Mouse (Mus musculus) hindbrain, embryonic 11.5 days (tissue): ENCODE results near the gene Ppig. TPM values are rescaled to one million over a fixed set of nuclear protein-coding genes. Genes with fewer than 3 reads are reported as not detected.

ENCODE experiments used
- ATAC-seq: fragments of 200-750 bp; cut with Nextera tagmentation; 2 replicates; pipeline ENCODE4 v1.8.0; 2017; ENCODE audit warnings: mild to moderate bottlenecking, moderate TSS enrichment, moderate library complexity; ENCODE audit not compliant: low FRiP score
- DNase-seq: peaks from one replicate; pipeline ENCODE4 v3.0.0-alpha.2; 2015; ENCODE audit warnings: low spot score
- H3K27ac ChIP-seq: fragments of 300-500 bp; sonication (generic); 2 replicates; pipeline ENCODE4 v1.5.1; 2014; ENCODE audit warnings: mild to moderate bottlenecking, low read depth, low read length
- H3K27me3 ChIP-seq: fragments of 300-500 bp; sonication (generic); 2 replicates; pipeline ENCODE4 v1.6.1; 2014; ENCODE audit warnings: mild to moderate bottlenecking, low read length, moderate library complexity, mixed read lengths; ENCODE audit not compliant: control insufficient read depth, insufficient read depth
- H3K36me3 ChIP-seq: fragments of 300-500 bp; sonication (generic); 2 replicates; pipeline ENCODE4 v1.6.1; 2014; ENCODE audit warnings: mild to moderate bottlenecking, low read length, moderate library complexity, mixed read lengths; ENCODE audit not compliant: control insufficient read depth, insufficient read depth
- H3K4me1 ChIP-seq: fragments of 300-500 bp; sonication (generic); replicated peaks from 2 replicates; pipeline ENCODE4 v1.6.1; 2014; ENCODE audit warnings: low read length, mixed read lengths; ENCODE audit not compliant: control insufficient read depth, insufficient read depth
- H3K4me2 ChIP-seq: fragments of 300-500 bp; sonication (generic); replicated peaks from 2 replicates; pipeline ENCODE4 v1.6.1; 2014; ENCODE audit warnings: mild to moderate bottlenecking, low read depth, low read length
- H3K4me3 ChIP-seq: fragments of 300-500 bp; sonication (generic); 2 replicates; pipeline ENCODE4 v1.5.1; 2014; ENCODE audit warnings: low read depth, low read length
- H3K9ac ChIP-seq: fragments of 300-500 bp; sonication (generic); 2 replicates; pipeline ENCODE4 v1.6.1; 2014; ENCODE audit warnings: low read depth, low read length
- H3K9me3 ChIP-seq: fragments of 300-500 bp; sonication (generic); 2 replicates; pipeline ENCODE4 v1.6.1; 2016; ENCODE audit warnings: low read length; ENCODE audit not compliant: control insufficient read depth
- WGBS: fragments of 180-500 bp; shearing (Covaris S2); extraction: QIAGEN DNeasy Blood & Tissue Kit; methylation state at CpG from one replicate; pipeline ENCODE4 v1.1.7; 2014; 5-methylcytosine and 5-hydroxymethylcytosine counted together
- polyA plus RNA-seq: library from polyadenylated mRNA; unstranded; fragments of >200 nt; fragmentation: Nextera tagmentation; extraction: Ambion mirVana; gene quantifications from 2 replicates; pipeline ENCODE4 v1.2.1, GENCODE M21; 2014

The Ppig gene
- polyA plus RNA-seq, 1 experiment from 2014 or later: 140 TPM

DNA sequence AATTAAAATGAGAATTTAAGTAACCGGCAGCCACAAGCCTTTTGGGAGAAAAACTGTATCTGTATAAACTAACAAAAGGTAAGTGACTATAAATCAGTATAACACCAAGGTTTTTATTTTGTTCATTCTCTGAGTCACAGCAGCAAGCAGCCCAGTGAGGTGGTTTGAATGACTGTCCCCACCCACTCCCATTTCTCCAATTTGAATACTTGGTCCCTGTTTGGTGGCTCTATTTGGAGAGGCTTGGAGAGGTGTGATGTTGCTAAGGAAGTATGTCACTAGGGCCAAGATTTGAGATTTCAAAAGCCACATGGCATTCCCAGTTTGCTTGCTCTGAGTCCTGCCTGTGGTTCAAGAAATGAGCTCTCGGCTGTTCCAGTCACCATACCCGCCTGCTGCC, 32.1 kb upstream of the Ppig start:
- H3K4me1 ChIP-seq: no peaks in the 10 kb centered on the region
- H3K4me3 ChIP-seq: no peak overlapping the region
- 90% methylated on average over 3 of the region's 3 CpGs for WGBS
- H3K27ac ChIP-seq: no peak overlapping the region
- H3K9me3 ChIP-seq: no peaks in the 10 kb centered on the region
- DNase-seq (no peak), ATAC-seq (no peak)
- no peak overlapping the region for H3K4me2 ChIP-seq
- H3K27me3 ChIP-seq: no peaks in the 10 kb centered on the region
- H3K9ac ChIP-seq: no peak overlapping the region
- 0 out of 2 replicates have a peak, but pooled peaks cover 2% of the 10 kb centered on the region for H3K36me3 ChIP-seq

DNA sequence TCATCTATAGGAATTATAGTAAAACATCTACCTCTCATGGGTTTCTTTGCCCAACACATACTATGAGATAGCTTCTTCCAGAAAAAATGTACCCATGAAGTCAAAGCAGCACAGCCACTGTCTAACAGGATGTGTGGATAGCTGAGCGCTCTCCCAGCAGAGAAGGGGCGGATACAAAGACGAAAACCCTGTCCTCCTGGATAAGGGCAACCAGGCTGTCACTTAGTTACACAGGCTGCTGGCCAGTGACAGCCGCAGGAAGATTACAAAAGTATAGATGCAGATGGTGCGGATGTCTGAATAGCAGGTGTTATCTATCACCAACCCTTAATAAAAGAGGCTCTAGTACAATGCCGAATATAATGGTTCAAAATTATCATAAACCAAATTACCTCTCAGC, 31.5 kb upstream of the Ppig start:
- ATAC-seq: no peak
- 95% methylated on average over 6 of the region's 6 CpGs for WGBS
- 0 out of 2 replicates have a peak, but pooled peaks cover 2% of the 10 kb centered on the region for H3K36me3 ChIP-seq

DNA sequence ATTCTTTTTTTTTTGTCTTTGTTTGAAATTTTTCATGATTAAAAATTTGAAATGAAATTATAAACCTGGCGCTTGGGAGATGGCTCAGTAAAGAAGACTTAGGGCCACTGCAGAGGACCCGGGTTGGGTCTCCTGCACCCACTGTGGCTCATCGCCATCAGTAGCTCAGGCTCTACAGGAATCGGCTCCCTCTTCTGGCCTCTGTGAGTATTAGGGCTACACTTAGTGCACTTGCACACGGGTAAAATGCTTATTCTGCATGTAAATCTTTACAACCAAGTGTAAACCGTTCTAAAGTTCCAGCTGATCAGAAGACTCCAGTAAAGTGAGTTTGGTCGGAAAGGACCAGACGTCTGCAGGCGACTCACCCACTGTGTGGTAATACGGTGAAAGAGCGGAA, 28.8 kb upstream of the Ppig start:
- no peak overlapping the region for H3K9ac ChIP-seq
- no peaks in the 10 kb centered on the region for H3K4me1 ChIP-seq
- no peak overlapping the region for H3K27ac ChIP-seq
- no peaks in the 10 kb centered on the region for H3K9me3 ChIP-seq
- no peak overlapping the region for H3K4me2 ChIP-seq
- 0 out of 2 replicates have a peak, but pooled peaks cover 2% of the 10 kb centered on the region for H3K36me3 ChIP-seq
- ATAC-seq (no peak), DNase-seq (no peak)
- no peaks in the 10 kb centered on the region for H3K27me3 ChIP-seq
- 94% methylated on average over 11 of the region's 11 CpGs for WGBS
- H3K4me3 ChIP-seq: no peak overlapping the region

More for the DNA sequence above, 31.5 kb upstream of the Ppig start:
- no peaks in the 10 kb centered on the region for H3K9me3 ChIP-seq
- no peak overlapping the region for H3K27ac ChIP-seq
- H3K4me1 ChIP-seq: no peaks in the 10 kb centered on the region
- H3K4me3 ChIP-seq: no peak overlapping the region
- no peaks in the 10 kb centered on the region for H3K27me3 ChIP-seq
- H3K9ac ChIP-seq: no peak overlapping the region
- no peak overlapping the region for H3K4me2 ChIP-seq
- DNase-seq: no peak

DNA sequence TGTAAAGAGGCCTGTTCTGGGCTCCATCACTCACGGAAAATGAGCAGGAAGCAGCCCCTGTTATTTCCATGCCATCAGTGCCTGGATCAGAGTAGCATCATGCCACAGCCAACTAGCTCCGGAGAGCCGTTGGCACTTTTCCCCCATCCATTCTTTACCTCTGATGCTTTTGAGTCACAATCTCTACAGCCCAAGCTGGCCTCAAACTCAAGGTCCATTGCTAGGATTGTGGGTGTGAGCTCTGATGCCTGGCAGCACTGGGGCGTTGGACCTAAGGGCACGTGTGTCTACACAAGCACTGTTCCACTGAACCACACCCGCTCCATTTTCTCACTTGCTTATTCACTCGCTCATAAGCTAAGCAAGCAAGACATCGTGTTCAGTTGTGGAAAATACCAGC, 21.9 kb upstream of the Ppig start:
- WGBS: 95% methylated on average over 8 of the region's 8 CpGs
- H3K4me3 ChIP-seq: no peak overlapping the region
- no peak for ATAC-seq
- H3K36me3 ChIP-seq: peaks cover 2% of the 10 kb centered on the region; the same call in 1 of the 2 replicates
- no peaks in the 10 kb centered on the region for H3K4me1 ChIP-seq
- no peak overlapping the region for H3K27ac ChIP-seq
- no peaks in the 10 kb centered on the region for H3K9me3 ChIP-seq
- H3K27me3 ChIP-seq: no peaks in the 10 kb centered on the region
- no peak overlapping the region for H3K9ac ChIP-seq
- H3K4me2 ChIP-seq: no peak overlapping the region
- no peak for DNase-seq

GRCm38 (mm10) chr2:69712171-69712570, 10.2 kb upstream of the Ppig start:
- Histone ChIP-seq H3K4me3 (no peak overlapping the region), H3K27ac (no peak overlapping the region), H3K9ac (no peak overlapping the region), H3K9me3 (no peaks in the 10 kb centered on the region), H3K4me1 (no peaks in the 10 kb centered on the region), H3K4me2 (no peak overlapping the region), H3K36me3 (no peaks in the 10 kb centered on the region), H3K27me3 (no peaks in the 10 kb centered on the region)
- DNase-seq (no peak), ATAC-seq (no peak)
- WGBS: 94% methylated on average over 14 of the region's 14 CpGs

DNA sequence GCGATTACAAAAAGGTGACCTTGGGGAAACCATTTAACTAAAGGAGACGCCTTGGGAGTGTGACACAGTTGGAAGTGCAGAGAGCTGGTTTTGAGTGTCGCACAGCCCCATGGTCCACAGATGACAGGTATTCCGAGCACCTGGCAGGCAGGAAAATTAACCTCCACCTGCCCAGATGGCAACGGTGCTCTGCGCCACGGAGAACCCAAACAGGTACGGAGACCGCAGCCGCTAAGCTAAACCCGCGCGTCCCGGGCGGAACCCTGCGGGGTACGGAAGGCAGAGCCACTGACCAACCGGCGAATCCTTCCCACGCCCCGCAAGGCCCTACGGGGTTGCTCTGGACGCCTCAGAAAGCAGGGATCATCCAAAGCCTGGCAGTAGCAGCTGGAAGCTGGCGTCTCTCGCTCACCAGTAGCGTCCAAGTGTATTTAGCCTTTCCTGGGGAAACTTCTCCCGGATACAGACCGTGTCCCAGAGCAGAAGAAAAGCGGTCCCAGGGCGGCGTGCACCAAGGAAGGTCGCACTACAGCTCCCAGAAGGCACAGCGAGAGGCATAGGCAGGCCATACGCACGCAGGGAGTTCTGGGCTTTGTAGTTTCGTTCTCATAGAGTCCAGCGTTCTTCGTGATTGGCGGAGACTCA, 9.2 kb upstream of the Ppig start, which contains the start of gene Fastkd1:
Fastkd1 (minus strand) TSS at position 536 of the 645 bp plus-strand sequence.
- no peaks in the 10 kb centered on the region for H3K9me3 ChIP-seq
- peak within 1 kb of the TSS; percentile 81 for H3K9ac ChIP-seq
- under 1% methylated on average over 39 of the region's 39 CpGs for WGBS
- H3K4me1 ChIP-seq: no peaks in the 10 kb centered on the region
- peak within 1 kb of the TSS; percentile 82 for H3K4me3 ChIP-seq
- no peaks in the 10 kb centered on the region for H3K36me3 ChIP-seq
- H3K4me2 ChIP-seq: peak within 1 kb of the TSS; percentile 81
- peak; percentile 91 for DNase-seq
- ATAC-seq: peak; percentile 99
- H3K27me3 ChIP-seq: no peaks in the 10 kb centered on the region
- no peak within 1 kb of the TSS for H3K27ac ChIP-seq

GRCm38 (mm10) chr2:69713626-69714014, 8.7 kb upstream of the Ppig start:
- no peaks in the 10 kb centered on the region for H3K27me3 ChIP-seq
- WGBS: 40% methylated on average over 4 of the region's 4 CpGs
- no peak overlapping the region for H3K27ac ChIP-seq
- no peak overlapping the region; the same call in 1 of the 2 replicates for H3K9ac ChIP-seq
- peak overlapping the region; percentile 30 for H3K4me2 ChIP-seq
- peak overlapping the region; percentile 82; the same call in 1 of the 2 replicates for H3K4me3 ChIP-seq
- H3K4me1 ChIP-seq: no peaks in the 10 kb centered on the region
- H3K9me3 ChIP-seq: no peaks in the 10 kb centered on the region
- DNase-seq: no peak
- H3K36me3 ChIP-seq: no peaks in the 10 kb centered on the region
- peak; percentile 57 for ATAC-seq

GRCm38 (mm10) chr2:69714126-69714525, 8.2 kb upstream of the Ppig start:
- no peak overlapping the region for H3K4me2 ChIP-seq
- no peaks in the 10 kb centered on the region for H3K36me3 ChIP-seq
- H3K9me3 ChIP-seq: no peaks in the 10 kb centered on the region
- H3K4me3 ChIP-seq: no peak overlapping the region
- ATAC-seq (no peak), DNase-seq (no peak)
- H3K27me3 ChIP-seq: no peaks in the 10 kb centered on the region
- H3K9ac ChIP-seq: no peak overlapping the region
- no peak overlapping the region for H3K27ac ChIP-seq
- 84% methylated on average over 5 of the region's 5 CpGs for WGBS
- H3K4me1 ChIP-seq: no peaks in the 10 kb centered on the region

GRCm38 (mm10) chr2:69716483-69716882, 5.9 kb upstream of the Ppig start:
- no peaks in the 10 kb centered on the region for H3K4me1 ChIP-seq
- no peak overlapping the region for H3K9ac ChIP-seq
- no peak for DNase-seq
- H3K27ac ChIP-seq: no peak overlapping the region
- H3K4me3 ChIP-seq: no peak overlapping the region
- H3K9me3 ChIP-seq: no peaks in the 10 kb centered on the region
- ATAC-seq: no peak
- 88% methylated on average over 3 of the region's 3 CpGs for WGBS
- no peaks in the 10 kb centered on the region for H3K27me3 ChIP-seq
- H3K4me2 ChIP-seq: no peak overlapping the region
- no peaks in the 10 kb centered on the region for H3K36me3 ChIP-seq
